Mouse (Mus musculus) midbrain, postnatal 0 days (tissue): ENCODE data around the gene Rexo1. TPM values are rescaled to one million over a fixed set of nuclear protein-coding genes. Genes with fewer than 3 reads are reported as not detected.

ENCODE experiments used
- ATAC-seq: fragments of 200-750 bp; cut with Nextera tagmentation; 2 replicates; pipeline ENCODE4 v1.8.0; 2017; ENCODE audit warnings: moderate number of reproducible peaks, mild to moderate bottlenecking, moderate TSS enrichment, moderate library complexity; ENCODE audit not compliant: low FRiP score
- DNase-seq: peaks from one replicate; pipeline ENCODE4 v3.0.0-alpha.2; 2015; ENCODE audit warnings: low spot score
- H3K27ac ChIP-seq: fragments of 300-500 bp; sonication (generic); 2 replicates; pipeline ENCODE4 v1.5.1; 2014; ENCODE audit warnings: low read depth, mild to moderate bottlenecking, low read length, mixed read lengths
- H3K27me3 ChIP-seq: fragments of 300-500 bp; sonication (generic); 2 replicates; pipeline ENCODE4 v1.6.1; 2014; ENCODE audit warnings: low read length, control low read depth, mixed read lengths; ENCODE audit not compliant: insufficient read depth
- H3K36me3 ChIP-seq: fragments of 300-500 bp; sonication (generic); 2 replicates; pipeline ENCODE4 v1.6.1; 2014; ENCODE audit warnings: low read length, control low read depth, mixed read lengths; ENCODE audit not compliant: insufficient read depth
- H3K4me1 ChIP-seq: fragments of 300-500 bp; sonication (generic); 2 replicates; pipeline ENCODE4 v1.6.1; 2014; ENCODE audit warnings: mild to moderate bottlenecking, control low read depth, antibody characterized with exemption, low read length, mixed read lengths; ENCODE audit not compliant: insufficient read depth
- H3K4me2 ChIP-seq: fragments of 300-500 bp; sonication (generic); 2 replicates; pipeline ENCODE4 v1.6.1; 2014; ENCODE audit warnings: low read depth, mild to moderate bottlenecking, low read length, mixed read lengths; ENCODE audit not compliant: poor library complexity, severe bottlenecking
- H3K4me3 ChIP-seq: fragments of 300-500 bp; sonication (generic); 2 replicates; pipeline ENCODE4 v1.5.1; 2014; ENCODE audit warnings: low read depth, mild to moderate bottlenecking, low read length, moderate library complexity
- H3K9ac ChIP-seq: fragments of 300-500 bp; sonication (generic); replicated peaks from 2 replicates; pipeline ENCODE4 v1.6.1; 2014; ENCODE audit warnings: mild to moderate bottlenecking, low read length, moderate library complexity, mixed read lengths; ENCODE audit not compliant: poor library complexity, severe bottlenecking
- H3K9me3 ChIP-seq: fragments of 300-500 bp; sonication (generic); 2 replicates; pipeline ENCODE4 v1.6.1; 2016; ENCODE audit warnings: low read length, control low read depth
- CTCF ChIP-seq: IDR thresholded peaks from 2 replicates; pipeline ENCODE4 v1.5.1; 2016; ENCODE audit warnings: antibody characterized with exemption, mild to moderate bottlenecking
- WGBS: fragments of 180-500 bp; shearing (Covaris S2); extraction: QIAGEN DNeasy Blood & Tissue Kit; methylation state at CpG from one replicate; pipeline ENCODE4 v1.1.7; 2014; 5-methylcytosine and 5-hydroxymethylcytosine counted together
- polyA plus RNA-seq: library from polyadenylated mRNA; unstranded; fragments of >200 nt; fragmentation: Nextera tagmentation; extraction: Ambion mirVana; gene quantifications from 2 replicates; pipeline ENCODE4 v1.2.1, GENCODE M21; 2015
- total RNA-seq: library from RNA; depleted of rRNA; stranded (reverse); fragments of >200 nt; gene quantifications from 2 replicates; pipeline ENCODE4 v1.2.3, GENCODE M21; 2014

The Rexo1 gene
- total and polyA plus RNA-seq, 2 experiments from 2014 or later: 29.8 to 52.6 TPM

GRCm38 (mm10) chr10:80602698-80603325, 41.5 kb upstream of the Rexo1 start, which contains the start of the genes Scamp4 and Adat3:
Gene Scamp4 (plus strand): TSS chr10:80602872.
Gene Adat3 (plus strand): TSS chr10:80602880.
- TF ChIP-seq CTCF: no peak
- WGBS: under 1% methylated on average over 54 of the region's 54 CpGs
- Histone ChIP-seq H3K4me2 (peak within 1 kb of the TSS; percentile 92), H3K27ac (peak within 1 kb of the TSS; percentile 88), H3K36me3 (peaks cover 18% of the 10 kb centered on the region), H3K27me3 (no peaks in the 10 kb centered on the region), H3K4me1 (peaks cover 10% of the 10 kb centered on the region; the same call in 1 of the 2 replicates), H3K9me3 (no peaks in the 10 kb centered on the region), H3K9ac (peak within 1 kb of the TSS; percentile 64), H3K4me3 (peak within 1 kb of the TSS; percentile 71)
- DNase-seq (peak; percentile 97), ATAC-seq (peak; percentile 95)

DNA sequence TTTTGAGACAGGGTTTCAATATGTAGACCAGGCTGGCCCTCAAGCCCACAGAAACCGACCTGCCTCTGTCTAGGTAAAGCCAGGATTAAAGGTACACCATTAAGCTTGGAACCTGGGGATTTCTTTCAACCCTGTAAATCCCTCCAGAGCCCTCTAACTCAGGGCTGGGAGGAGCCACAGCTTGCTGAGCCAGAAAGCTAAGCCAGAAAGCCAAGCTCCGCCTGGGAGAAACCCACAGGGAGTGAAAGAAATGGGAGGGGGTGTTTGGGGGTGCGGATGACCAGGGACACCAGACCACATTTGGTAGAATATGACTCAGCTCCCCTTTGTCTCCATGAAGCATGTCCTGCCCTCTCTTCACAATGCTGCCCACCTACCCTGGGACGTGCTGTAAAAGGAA, 35.0 kb upstream of the Rexo1 start:
- ATAC-seq (no peak), DNase-seq (no peak)
- Histone ChIP-seq H3K27ac (no peak overlapping the region), H3K4me3 (no peak overlapping the region), H3K9me3 (no peaks in the 10 kb centered on the region), H3K9ac (no peak overlapping the region), H3K4me1 (no peaks in the 10 kb centered on the region), H3K27me3 (no peaks in the 10 kb centered on the region), H3K4me2 (no peak overlapping the region), H3K36me3 (no peaks in the 10 kb centered on the region)
- 35% methylated on average over 4 of the region's 4 CpGs for WGBS
- TF ChIP-seq CTCF: no peak

DNA sequence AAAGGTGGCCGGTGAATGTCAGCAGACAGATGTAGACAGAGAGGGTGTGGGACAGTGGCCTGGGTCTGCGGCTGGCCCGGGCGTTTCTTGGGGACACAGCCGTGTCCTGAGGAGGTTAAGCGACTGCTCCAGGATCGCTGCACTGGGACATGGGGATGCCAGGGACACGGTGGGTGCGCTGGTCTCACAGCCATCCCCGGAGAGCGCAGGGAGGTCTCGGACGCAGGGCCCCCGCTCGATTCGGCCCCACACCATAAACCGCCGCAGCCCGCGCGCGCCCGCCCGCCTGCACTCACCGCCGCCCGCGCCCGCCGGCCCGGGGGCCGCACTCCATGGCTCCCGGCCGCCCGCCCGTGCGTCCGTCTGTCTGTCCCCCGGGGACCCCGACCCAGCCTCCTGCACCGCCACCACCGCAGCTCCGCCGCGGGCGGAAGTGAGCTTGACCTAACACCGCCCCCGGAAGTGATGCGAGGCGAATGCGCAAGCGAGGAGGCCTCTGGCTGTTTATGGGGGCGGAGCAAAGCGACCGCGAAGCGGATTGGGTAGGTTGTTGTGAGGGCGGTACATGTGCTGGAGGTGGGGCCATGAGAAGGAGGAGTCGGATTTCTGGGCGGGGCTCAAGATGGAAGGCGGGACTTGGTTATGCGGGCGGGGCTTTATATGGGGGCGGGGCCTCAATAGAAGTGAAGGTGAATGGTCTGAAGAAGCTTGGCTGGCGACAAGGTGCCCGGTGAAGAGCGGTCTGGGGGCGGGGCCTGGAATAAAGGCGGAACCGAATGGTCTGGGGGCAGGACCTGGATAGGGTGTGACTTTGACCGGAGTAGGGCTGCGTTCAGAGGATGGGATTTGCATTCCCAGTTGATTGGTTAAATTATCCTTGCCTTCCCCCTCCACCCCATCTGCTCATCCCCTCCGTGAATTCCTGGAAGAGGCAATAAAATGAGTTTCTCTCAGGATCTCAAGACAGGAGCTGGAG, 28.8 kb upstream of the Rexo1 start, which contains the start of gene Abhd17a:
Gene Abhd17a (minus strand): TSS at position 463 of the 976 bp plus-strand sequence.
- no peak for TF ChIP-seq CTCF
- Histone ChIP-seq H3K4me2 (peak within 1 kb of the TSS; percentile 86), H3K27me3 (no peaks in the 10 kb centered on the region), H3K27ac (peak within 1 kb of the TSS; percentile 65), H3K9me3 (no peaks in the 10 kb centered on the region), H3K36me3 (peaks cover 10% of the 10 kb centered on the region), H3K4me3 (peak within 1 kb of the TSS; percentile 57), H3K4me1 (peaks cover 12% of the 10 kb centered on the region), H3K9ac (peak within 1 kb of the TSS; percentile 84)
- DNase-seq (peak; percentile 98), ATAC-seq (peak; percentile 96)
- under 1% methylated on average over 56 of the region's 73 CpGs for WGBS

- Histone ChIP-seq H3K27ac (peak overlapping the region; percentile 65; the same call in 1 of the 2 replicates), H3K36me3 (peaks cover 17% of the 10 kb centered on the region), H3K4me3 (peak overlapping the region; percentile 57), H3K27me3 (no peaks in the 10 kb centered on the region), H3K4me1 (peaks cover 12% of the 10 kb centered on the region), H3K4me2 (peak overlapping the region; percentile 86), H3K9me3 (no peaks in the 10 kb centered on the region), H3K9ac (peak overlapping the region; percentile 84)
- WGBS: 18% methylated on average over 12 of the region's 12 CpGs
- no peak for ATAC-seq
- no peak for TF ChIP-seq CTCF
- DNase-seq: no peak
These were observed 27.9 kb upstream of the Rexo1 start for GRCm38 (mm10) chr10:80589127-80589878.

DNA sequence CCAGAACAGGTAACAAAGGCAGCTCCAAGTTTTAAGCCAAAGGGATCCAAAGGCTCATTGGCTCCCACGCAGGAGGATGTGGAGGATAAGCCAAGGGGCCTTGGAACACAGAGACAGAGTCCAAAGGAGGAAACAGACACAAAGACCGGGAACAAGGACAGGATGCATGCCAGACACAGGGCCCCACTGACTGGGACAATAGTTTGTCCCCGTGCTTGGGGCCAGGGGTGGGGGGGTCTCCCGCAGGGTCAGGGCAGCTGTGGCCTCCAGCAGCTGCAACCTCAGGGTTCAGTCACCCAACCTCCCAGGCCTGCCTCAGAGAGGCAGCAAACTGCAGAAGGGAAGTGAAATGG, 25.9 kb upstream of the Rexo1 start:
- DNase-seq (no peak), ATAC-seq (no peak)
- Histone ChIP-seq H3K27me3 (no peaks in the 10 kb centered on the region), H3K4me2 (no peak overlapping the region), H3K9ac (no peak overlapping the region), H3K4me1 (peaks cover 12% of the 10 kb centered on the region), H3K9me3 (no peaks in the 10 kb centered on the region), H3K4me3 (no peak overlapping the region), H3K27ac (0 out of 2 replicates have a peak overlapping the region, but pooled peaks have one; percentile 47), H3K36me3 (peaks cover 28% of the 10 kb centered on the region)
- TF ChIP-seq CTCF: no peak
- WGBS: 29% methylated on average over 2 of the region's 4 CpGs
